Mouse (Mus musculus): Measurements from ENCODE around the gene Bri3bp. TPM values are rescaled to one million over a fixed set of nuclear protein-coding genes. Genes with fewer than 3 reads are reported as not detected.
A peak's percentile ranks its signal among the peaks of the same experiment; 100 is the strongest.
"Not testable (repeated sequence)": the region's sequence is repeated elsewhere in the genome, so short reads cannot be mapped to it uniquely, and the experiment has no call there.

Bri3bp gene
- polyA plus RNA-seq, 1 experiment from 2014 or later, result 52.9 TPM

- no peak for DNase-seq (ENCODE audit: low spot score)
- Histone ChIP-seq H3K27me3 (ENCODE audit: insufficient read depth, poor library complexity, severe bottlenecking) (no peaks in the 10 kb centered on the region), H3K9me3 (no peaks in the 10 kb centered on the region), H3K4me3 (peak overlapping the region; percentile 82), H3K36me3 (no peaks in the 10 kb centered on the region), H3K27ac (peak overlapping the region; percentile 92), H3K4me1 (peaks cover 13% of the 10 kb centered on the region)
- 1% methylated on average over 7 of the region's 7 CpGs for WGBS
Measured at GRCm38 (mm10) chr5:125404536-125404902, 36.8 kb upstream of the Bri3bp start.

GRCm38 (mm10) chr5:125404903-125405545 lies 36.3 kb upstream of the Bri3bp start:
- Histone ChIP-seq H3K4me1 (peaks cover 17% of the 10 kb centered on the region), H3K36me3 (no peaks in the 10 kb centered on the region), H3K9me3 (no peaks in the 10 kb centered on the region), H3K4me3 (peak overlapping the region; percentile 82), H3K27ac (peak overlapping the region; percentile 92), H3K27me3 (ENCODE audit: insufficient read depth, poor library complexity, severe bottlenecking) (no peaks in the 10 kb centered on the region)
- DNase-seq (ENCODE audit: low spot score), result peak; percentile 93
- WGBS, result 0% methylated on average over 28 of the region's 28 CpGs

- WGBS, result 1% methylated on average over 31 of the region's 31 CpGs
- H3K4me1 ChIP-seq, result peaks cover 22% of the 10 kb centered on the region
- no peaks in the 10 kb centered on the region for H3K36me3 ChIP-seq
- peak overlapping the region; percentile 92 for H3K27ac ChIP-seq
- H3K4me3 ChIP-seq, result peak overlapping the region; percentile 82
- H3K9me3 ChIP-seq, result no peaks in the 10 kb centered on the region
- DNase-seq (ENCODE audit: low spot score), result peak; percentile 91
- H3K27me3 ChIP-seq (ENCODE audit: insufficient read depth, poor library complexity, severe bottlenecking), result no peaks in the 10 kb centered on the region
Measured at GRCm38 (mm10) chr5:125405546-125406248, 35.7 kb upstream of the Bri3bp start.

GRCm38 (mm10) chr5:125406322-125407016 lies 34.9 kb upstream of the Bri3bp start:
- H3K27me3 ChIP-seq (ENCODE audit: insufficient read depth, poor library complexity, severe bottlenecking), result no peaks in the 10 kb centered on the region
- DNase-seq (ENCODE audit: low spot score), result peak; percentile 91
- H3K4me3 ChIP-seq, result peak overlapping the region; percentile 82
- H3K36me3 ChIP-seq, result no peaks in the 10 kb centered on the region
- H3K27ac ChIP-seq, result peak overlapping the region; percentile 92
- peaks cover 22% of the 10 kb centered on the region for H3K4me1 ChIP-seq
- H3K9me3 ChIP-seq, result no peaks in the 10 kb centered on the region
- WGBS, result 4% methylated on average over 20 of the region's 20 CpGs

GRCm38 (mm10) chr5:125407020-125407830 lies 34.1 kb upstream of the Bri3bp start:
- no peaks in the 10 kb centered on the region for H3K27me3 ChIP-seq (ENCODE audit: insufficient read depth, poor library complexity, severe bottlenecking)
- H3K4me1 ChIP-seq, result peaks cover 22% of the 10 kb centered on the region
- no peaks in the 10 kb centered on the region for H3K9me3 ChIP-seq
- DNase-seq (ENCODE audit: low spot score), result no peak
- peak overlapping the region; percentile 92 for H3K27ac ChIP-seq
- H3K4me3 ChIP-seq, result peak overlapping the region; percentile 82
- 0 out of 2 replicates have a peak, but pooled peaks cover 2% of the 10 kb centered on the region for H3K36me3 ChIP-seq
- 51% methylated on average over 13 of the region's 13 CpGs for WGBS

- no peak for DNase-seq (ENCODE audit: low spot score)
- Histone ChIP-seq H3K4me3 (peak overlapping the region; percentile 56; the same call in 1 of the 2 replicates), H3K9me3 (no peaks in the 10 kb centered on the region), H3K4me1 (peaks cover 22% of the 10 kb centered on the region), H3K36me3 (peaks cover 4% of the 10 kb centered on the region; the same call in 1 of the 2 replicates), H3K27ac (no peak overlapping the region), H3K27me3 (ENCODE audit: insufficient read depth, poor library complexity, severe bottlenecking) (no peaks in the 10 kb centered on the region)
- WGBS, result 62% methylated on average over 14 of the region's 14 CpGs
Measured at GRCm38 (mm10) chr5:125407910-125408575, 33.3 kb upstream of the Bri3bp start.

- H3K9me3 ChIP-seq, result no peaks in the 10 kb centered on the region
- H3K4me3 ChIP-seq, result peak overlapping the region; percentile 56
- peaks cover 12% of the 10 kb centered on the region for H3K36me3 ChIP-seq
- 0% methylated on average over 13 of the region's 13 CpGs for WGBS
- peak; percentile 92 for DNase-seq (ENCODE audit: low spot score)
- peak overlapping the region; percentile 71; the same call in 1 of the 2 replicates for H3K27ac ChIP-seq
- no peaks in the 10 kb centered on the region for H3K27me3 ChIP-seq (ENCODE audit: insufficient read depth, poor library complexity, severe bottlenecking)
- H3K4me1 ChIP-seq, result peaks cover 22% of the 10 kb centered on the region
Measured at GRCm38 (mm10) chr5:125408842-125409241, 32.5 kb upstream of the Bri3bp start.

GRCm38 (mm10) chr5:125409348-125410090 lies 31.8 kb upstream of the Bri3bp start:
- H3K27ac ChIP-seq, result peak overlapping the region; percentile 71; the same call in 1 of the 2 replicates
- H3K4me1 ChIP-seq, result peaks cover 22% of the 10 kb centered on the region
- 7% methylated on average over 20 of the region's 20 CpGs for WGBS
- peak overlapping the region; percentile 56 for H3K4me3 ChIP-seq
- H3K9me3 ChIP-seq, result no peaks in the 10 kb centered on the region
- H3K27me3 ChIP-seq (ENCODE audit: insufficient read depth, poor library complexity, severe bottlenecking), result no peaks in the 10 kb centered on the region
- no peak for DNase-seq (ENCODE audit: low spot score)
- H3K36me3 ChIP-seq, result peaks cover 18% of the 10 kb centered on the region

- 65% methylated on average over 5 of the region's 5 CpGs for WGBS
- Histone ChIP-seq H3K36me3 (peaks cover 43% of the 10 kb centered on the region), H3K27ac (no peak overlapping the region), H3K27me3 (ENCODE audit: insufficient read depth, poor library complexity, severe bottlenecking) (no peaks in the 10 kb centered on the region), H3K4me3 (no peak overlapping the region), H3K4me1 (peaks cover 14% of the 10 kb centered on the region), H3K9me3 (no peaks in the 10 kb centered on the region)
- no peak for DNase-seq (ENCODE audit: low spot score)
Measured at GRCm38 (mm10) chr5:125411972-125412530, 29.3 kb upstream of the Bri3bp start.

GRCm38 (mm10) chr5:125412536-125412935 lies 28.8 kb upstream of the Bri3bp start:
- not testable (repeated sequence) for DNase-seq (ENCODE audit: low spot score); H3K27ac ChIP-seq; H3K27me3 ChIP-seq (ENCODE audit: insufficient read depth, poor library complexity, severe bottlenecking); H3K4me3 ChIP-seq; H3K9me3 ChIP-seq; H3K4me1 ChIP-seq
- H3K36me3 ChIP-seq, result peaks cover 48% of the 10 kb centered on the region
- 91% methylated on average over 8 of the region's 8 CpGs for WGBS

- Histone ChIP-seq H3K36me3 (peaks cover 60% of the 10 kb centered on the region), H3K9me3 (no peaks in the 10 kb centered on the region), H3K4me1 (peaks cover 9% of the 10 kb centered on the region), H3K27ac (no peak overlapping the region), H3K4me3 (no peak overlapping the region), H3K27me3 (ENCODE audit: insufficient read depth, poor library complexity, severe bottlenecking) (no peaks in the 10 kb centered on the region)
- 80% methylated on average over 4 of the region's 4 CpGs for WGBS
- DNase-seq (ENCODE audit: low spot score), result no peak
Measured at GRCm38 (mm10) chr5:125413763-125414162, 27.6 kb upstream of the Bri3bp start.

All from heart, embryonic 10.5 days (tissue).